Mouse (Mus musculus) midbrain, postnatal 0 days (tissue): ENCODE data around the gene Onecut3. TPM values are rescaled to one million over a fixed set of nuclear protein-coding genes. Genes with fewer than 3 reads are reported as not detected.

Experiments
- ATAC-seq: fragments of 200-750 bp; cut with Nextera tagmentation; 2 replicates; pipeline ENCODE4 v1.8.0; 2017; ENCODE audit warnings: moderate number of reproducible peaks, mild to moderate bottlenecking, moderate TSS enrichment, moderate library complexity; ENCODE audit not compliant: low FRiP score
- DNase-seq: peaks from one replicate; pipeline ENCODE4 v3.0.0-alpha.2; 2015; ENCODE audit warnings: low spot score
- H3K27ac ChIP-seq: fragments of 300-500 bp; sonication (generic); 2 replicates; pipeline ENCODE4 v1.5.1; 2014; ENCODE audit warnings: low read depth, mild to moderate bottlenecking, low read length, mixed read lengths
- H3K27me3 ChIP-seq: fragments of 300-500 bp; sonication (generic); 2 replicates; pipeline ENCODE4 v1.6.1; 2014; ENCODE audit warnings: low read length, control low read depth, mixed read lengths; ENCODE audit not compliant: insufficient read depth
- H3K36me3 ChIP-seq: fragments of 300-500 bp; sonication (generic); 2 replicates; pipeline ENCODE4 v1.6.1; 2014; ENCODE audit warnings: low read length, control low read depth, mixed read lengths; ENCODE audit not compliant: insufficient read depth
- H3K4me1 ChIP-seq: fragments of 300-500 bp; sonication (generic); 2 replicates; pipeline ENCODE4 v1.6.1; 2014; ENCODE audit warnings: mild to moderate bottlenecking, control low read depth, antibody characterized with exemption, low read length, mixed read lengths; ENCODE audit not compliant: insufficient read depth
- H3K4me2 ChIP-seq: fragments of 300-500 bp; sonication (generic); 2 replicates; pipeline ENCODE4 v1.6.1; 2014; ENCODE audit warnings: low read depth, mild to moderate bottlenecking, low read length, mixed read lengths; ENCODE audit not compliant: poor library complexity, severe bottlenecking
- H3K4me3 ChIP-seq: fragments of 300-500 bp; sonication (generic); 2 replicates; pipeline ENCODE4 v1.5.1; 2014; ENCODE audit warnings: low read depth, mild to moderate bottlenecking, low read length, moderate library complexity
- H3K9ac ChIP-seq: fragments of 300-500 bp; sonication (generic); replicated peaks from 2 replicates; pipeline ENCODE4 v1.6.1; 2014; ENCODE audit warnings: mild to moderate bottlenecking, low read length, moderate library complexity, mixed read lengths; ENCODE audit not compliant: poor library complexity, severe bottlenecking
- H3K9me3 ChIP-seq: fragments of 300-500 bp; sonication (generic); 2 replicates; pipeline ENCODE4 v1.6.1; 2016; ENCODE audit warnings: low read length, control low read depth
- CTCF ChIP-seq: IDR thresholded peaks from 2 replicates; pipeline ENCODE4 v1.5.1; 2016; ENCODE audit warnings: antibody characterized with exemption, mild to moderate bottlenecking
- WGBS: fragments of 180-500 bp; shearing (Covaris S2); extraction: QIAGEN DNeasy Blood & Tissue Kit; methylation state at CpG from one replicate; pipeline ENCODE4 v1.1.7; 2014; 5-methylcytosine and 5-hydroxymethylcytosine counted together
- polyA plus RNA-seq: library from polyadenylated mRNA; unstranded; fragments of >200 nt; fragmentation: Nextera tagmentation; extraction: Ambion mirVana; gene quantifications from 2 replicates; pipeline ENCODE4 v1.2.1, GENCODE M21; 2015
- total RNA-seq: library from RNA; depleted of rRNA; stranded (reverse); fragments of >200 nt; gene quantifications from 2 replicates; pipeline ENCODE4 v1.2.3, GENCODE M21; 2014; rRNA removed

Onecut3 gene
- total and polyA plus RNA-seq, 2 experiments from 2014 or later, result 0.89 to 3.1 TPM

DNA sequence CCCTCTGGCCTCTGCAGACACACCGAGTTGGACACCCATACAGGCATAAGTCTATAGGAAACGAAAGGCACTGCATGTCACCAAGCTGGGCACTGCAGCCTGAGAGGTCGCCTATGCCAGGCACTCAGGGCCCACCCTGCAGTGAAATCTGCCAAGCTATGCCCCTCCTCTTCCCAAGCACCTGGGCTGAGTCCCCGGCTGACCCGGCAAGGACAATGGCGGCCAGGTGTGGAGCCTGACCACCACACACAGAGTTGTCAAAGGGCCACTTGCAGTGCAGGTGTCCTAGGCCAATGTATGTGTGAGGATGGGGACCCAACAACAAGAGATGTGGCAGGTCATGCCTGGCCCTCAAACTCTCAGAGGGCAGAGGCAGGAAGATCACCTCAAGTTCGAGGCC, 64.8 kb downstream of the Onecut3 start:
- H3K27ac ChIP-seq, result no peak overlapping the region
- H3K36me3 ChIP-seq, result no peaks in the 10 kb centered on the region
- H3K27me3 ChIP-seq, result no peaks in the 10 kb centered on the region
- H3K9me3 ChIP-seq, result no peaks in the 10 kb centered on the region
- H3K4me3 ChIP-seq, result no peak overlapping the region
- ATAC-seq, result no peak
- H3K9ac ChIP-seq, result no peak overlapping the region
- no peak for TF ChIP-seq CTCF
- peaks cover 8% of the 10 kb centered on the region; the same call in 1 of the 2 replicates for H3K4me1 ChIP-seq
- no peak overlapping the region for H3K4me2 ChIP-seq
- no peak for DNase-seq
- WGBS, result 90% methylated on average over 7 of the region's 7 CpGs

DNA sequence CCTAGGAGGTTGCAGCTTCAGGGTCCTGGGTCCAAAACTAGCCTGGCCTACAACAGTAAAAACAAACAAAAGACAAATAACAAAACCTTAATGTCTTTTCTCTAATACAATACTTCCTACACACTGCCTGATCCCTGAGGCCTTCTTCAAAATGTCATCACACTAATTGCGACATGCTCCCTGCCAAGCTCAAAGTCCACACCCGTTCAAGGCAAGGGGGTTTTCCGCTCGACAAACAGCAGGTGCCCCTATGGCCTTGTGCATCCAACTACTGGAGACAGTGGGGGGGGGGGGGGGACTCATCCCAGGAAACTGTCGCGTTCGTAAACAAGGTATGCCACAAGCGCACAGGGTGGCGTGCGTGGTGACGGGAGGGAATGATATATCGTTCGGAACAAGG, 66.0 kb downstream of the Onecut3 start:
- DNase-seq (no peak), ATAC-seq (no peak)
- no peak for TF ChIP-seq CTCF
- peak overlapping the region; percentile 90 for H3K4me2 ChIP-seq
- H3K4me3 ChIP-seq, result peak overlapping the region; percentile 86
- no peaks in the 10 kb centered on the region for H3K27me3 ChIP-seq
- H3K27ac ChIP-seq, result peak overlapping the region; percentile 94; the same call in 1 of the 2 replicates
- peaks cover 8% of the 10 kb centered on the region; the same call in 1 of the 2 replicates for H3K4me1 ChIP-seq
- 3% methylated on average over 13 of the region's 13 CpGs for WGBS
- H3K9me3 ChIP-seq, result no peaks in the 10 kb centered on the region
- 0 out of 2 replicates have a peak, but pooled peaks cover under 1% of the 10 kb centered on the region for H3K36me3 ChIP-seq
- H3K9ac ChIP-seq, result peak overlapping the region; percentile 92

GRCm38 (mm10) chr10:80561116-80561944, 66.7 kb downstream of the Onecut3 start, which contains the start of gene Rexo1:
Gene Rexo1, minus strand, starts transcription at chr10:80561560.
- Histone ChIP-seq H3K9me3 (no peaks in the 10 kb centered on the region), H3K4me3 (peak within 1 kb of the TSS; percentile 86), H3K4me2 (peak within 1 kb of the TSS; percentile 90), H3K27ac (peak within 1 kb of the TSS; percentile 94), H3K36me3 (0 out of 2 replicates have a peak, but pooled peaks cover 2% of the 10 kb centered on the region), H3K27me3 (no peaks in the 10 kb centered on the region), H3K9ac (peak within 1 kb of the TSS; percentile 92), H3K4me1 (peaks cover 10% of the 10 kb centered on the region)
- DNase-seq, result peak; percentile 97
- under 1% methylated on average over 70 of the region's 72 CpGs for WGBS
- ATAC-seq, result peak; percentile 75
- peak; percentile 87 for TF ChIP-seq CTCF

DNA sequence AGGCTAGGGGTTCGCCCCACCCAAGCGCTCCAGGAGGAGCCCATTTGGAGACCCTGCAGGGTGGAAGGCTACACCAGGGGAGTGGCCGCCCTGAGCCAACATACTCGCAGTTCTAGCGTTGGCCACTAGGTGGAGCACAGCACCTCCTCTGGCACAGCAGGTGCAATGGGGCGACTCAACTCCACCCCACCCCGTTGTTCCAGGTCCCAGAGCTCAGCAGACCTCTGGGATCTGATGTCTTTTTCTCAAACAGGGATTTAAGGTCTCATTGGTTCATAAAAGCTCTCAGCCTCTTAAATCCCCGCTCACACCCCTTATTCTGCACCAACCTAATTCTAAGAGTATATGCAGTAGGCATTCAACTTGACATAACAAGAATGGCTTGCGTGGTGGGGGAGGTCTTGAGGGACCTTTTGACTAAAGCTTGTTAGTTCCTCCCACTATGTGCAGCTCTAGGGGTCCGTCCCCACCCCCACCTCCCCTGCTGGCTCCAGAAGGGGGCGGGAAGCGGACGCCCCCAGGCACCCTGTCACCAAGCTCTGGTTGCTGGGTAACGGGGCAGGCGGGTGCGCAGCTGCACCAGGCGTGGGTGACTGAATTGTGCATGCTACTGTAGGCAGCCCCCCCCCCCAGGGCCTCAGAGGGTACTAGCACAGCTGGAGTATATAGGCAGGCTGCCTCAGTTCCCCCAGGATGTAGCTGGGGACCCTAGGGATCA, 71.9 kb downstream of the Onecut3 start:
- peaks cover 11% of the 10 kb centered on the region for H3K4me1 ChIP-seq
- no peak overlapping the region for H3K4me3 ChIP-seq
- H3K9ac ChIP-seq, result 0 out of 2 replicates have a peak overlapping the region, but pooled peaks have one; percentile 0
- no peaks in the 10 kb centered on the region for H3K9me3 ChIP-seq
- peak overlapping the region; percentile 65 for H3K27ac ChIP-seq
- DNase-seq, result peak; percentile 77
- peaks cover 18% of the 10 kb centered on the region for H3K36me3 ChIP-seq
- 8% methylated on average over 17 of the region's 17 CpGs for WGBS
- H3K4me2 ChIP-seq, result peak overlapping the region; percentile 39
- peak; percentile 96 for TF ChIP-seq CTCF
- ATAC-seq, result peak; percentile 49
- no peaks in the 10 kb centered on the region for H3K27me3 ChIP-seq

Other genes starting within 250 kb of the Onecut3 start
- gene Ndufs7, start 245.7 kb upstream of the Onecut3 start, total RNA-seq, result 193 and 201 TPM in 2 replicates
- gene Ndufs7, start 245.7 kb upstream of the Onecut3 start, polyA plus RNA-seq, result 358 and 388 TPM in 2 replicates
- 12.5 and 14.3 TPM in 2 replicates for gene Gamt, start 233.8 kb upstream of the Onecut3 start, total RNA-seq
- 16.8 and 19.6 TPM in 2 replicates for gene Gamt, start 233.8 kb upstream of the Onecut3 start, polyA plus RNA-seq
- 107 and 109 TPM in 2 replicates for gene Dazap1, start 233.3 kb upstream of the Onecut3 start, total RNA-seq
- 34.2 and 34.5 TPM in 2 replicates for gene Dazap1, start 233.3 kb upstream of the Onecut3 start, polyA plus RNA-seq
- gene Rps15, start 202.4 kb upstream of the Onecut3 start, total RNA-seq, result 971 and 1,162 TPM in 2 replicates
- 633 and 645 TPM in 2 replicates for gene Rps15, start 202.4 kb upstream of the Onecut3 start, polyA plus RNA-seq
- 370 and 395 TPM in 2 replicates for gene Apc2, start 198.9 kb upstream of the Onecut3 start, total RNA-seq
- 95.3 and 110 TPM in 2 replicates for gene Apc2, start 198.9 kb upstream of the Onecut3 start, polyA plus RNA-seq
- gene 2310011J03Rik, start 174.3 kb upstream of the Onecut3 start, total RNA-seq, result 15.6 and 23.1 TPM in 2 replicates
- gene 2310011J03Rik, start 174.3 kb upstream of the Onecut3 start, polyA plus RNA-seq, result 26.5 and 29.6 TPM in 2 replicates
- gene Pcsk4, start 165.3 kb upstream of the Onecut3 start, total RNA-seq, result 5.2 and 7.5 TPM in 2 replicates
- 12.6 and 14.6 TPM in 2 replicates for gene Pcsk4, start 165.3 kb upstream of the Onecut3 start, polyA plus RNA-seq
- gene Reep6, start 164.9 kb upstream of the Onecut3 start, total RNA-seq, result 3.8 and 5.3 TPM in 2 replicates
- 7.0 and 7.8 TPM in 2 replicates for gene Reep6, start 164.9 kb upstream of the Onecut3 start, polyA plus RNA-seq
- gene Adamtsl5, start 146.4 kb upstream of the Onecut3 start, total RNA-seq, result 0.71 and 0.77 TPM in 2 replicates
- 0.62 and 0.71 TPM in 2 replicates for gene Adamtsl5, start 146.4 kb upstream of the Onecut3 start, polyA plus RNA-seq
- gene Plk5, start 138.4 kb upstream of the Onecut3 start, total RNA-seq, result 17.5 and 23.1 TPM in 2 replicates
- 12.5 and 12.8 TPM in 2 replicates for gene Plk5, start 138.4 kb upstream of the Onecut3 start, polyA plus RNA-seq
- gene Mex3d, start 107.2 kb upstream of the Onecut3 start, total RNA-seq, result 118 and 147 TPM in 2 replicates
- gene Mex3d, start 107.2 kb upstream of the Onecut3 start, polyA plus RNA-seq, result 12.5 and 13.9 TPM in 2 replicates
- gene Mbd3, start 95.3 kb upstream of the Onecut3 start, total RNA-seq, result 30.4 and 47.0 TPM in 2 replicates
- gene Mbd3, start 95.3 kb upstream of the Onecut3 start, polyA plus RNA-seq, result 154 and 157 TPM in 2 replicates
- 295 and 379 TPM in 2 replicates for gene Uqcr11, start 88.0 kb upstream of the Onecut3 start, total RNA-seq
- 638 and 795 TPM in 2 replicates for gene Uqcr11, start 88.0 kb upstream of the Onecut3 start, polyA plus RNA-seq
- 69.6 and 91.1 TPM in 2 replicates for gene Tcf3, start 61.2 kb upstream of the Onecut3 start, total RNA-seq
- 24.8 and 25.1 TPM in 2 replicates for gene Tcf3, start 61.2 kb upstream of the Onecut3 start, polyA plus RNA-seq
- 0.71 and 0.93 TPM in 2 replicates for gene Atp8b3, start 44.3 kb downstream of the Onecut3 start, total RNA-seq
- 0.90 and 1.1 TPM in 2 replicates for gene Atp8b3, start 44.3 kb downstream of the Onecut3 start, polyA plus RNA-seq
- 34.2 and 52.6 TPM in 2 replicates for gene Rexo1, start 66.7 kb downstream of the Onecut3 start, total RNA-seq
- 26.1 and 29.8 TPM in 2 replicates for gene Rexo1, start 66.7 kb downstream of the Onecut3 start, polyA plus RNA-seq
- gene Klf16, start 82.5 kb downstream of the Onecut3 start, total RNA-seq, result 13.7 and 18.1 TPM in 2 replicates
- 7.7 and 8.3 TPM in 2 replicates for gene Klf16, start 82.5 kb downstream of the Onecut3 start, polyA plus RNA-seq
- gene Abhd17a, start 95.5 kb downstream of the Onecut3 start, total RNA-seq, result 264 and 275 TPM in 2 replicates
- gene Abhd17a, start 95.5 kb downstream of the Onecut3 start, polyA plus RNA-seq, result 152 and 157 TPM in 2 replicates
- 27.8 and 32.4 TPM in 2 replicates for gene Scamp4, start 108.0 kb downstream of the Onecut3 start, total RNA-seq
- 73.1 and 76.9 TPM in 2 replicates for gene Scamp4, start 108.0 kb downstream of the Onecut3 start, polyA plus RNA-seq
- gene Adat3, start 108.0 kb downstream of the Onecut3 start, total RNA-seq, result 4.0 and 6.2 TPM in 2 replicates
- 4.6 and 4.9 TPM in 2 replicates for gene Adat3, start 108.0 kb downstream of the Onecut3 start, polyA plus RNA-seq
- gene Gm49322, start 111.2 kb downstream of the Onecut3 start, total RNA-seq, result 2.0 and 2.7 TPM in 2 replicates
- 1.7 and 1.8 TPM in 2 replicates for gene Gm49322, start 111.2 kb downstream of the Onecut3 start, polyA plus RNA-seq
- gene Csnk1g2, start 128.0 kb downstream of the Onecut3 start, total RNA-seq, result 124 and 146 TPM in 2 replicates
- gene Csnk1g2, start 128.0 kb downstream of the Onecut3 start, polyA plus RNA-seq, result 90.5 and 93.3 TPM in 2 replicates
- 168 and 215 TPM in 2 replicates for gene Btbd2, start 162.2 kb downstream of the Onecut3 start, total RNA-seq
- gene Btbd2, start 162.2 kb downstream of the Onecut3 start, polyA plus RNA-seq, result 71.6 and 80.4 TPM in 2 replicates
- gene Mknk2, start 183.3 kb downstream of the Onecut3 start, total RNA-seq, result 74.6 and 74.7 TPM in 2 replicates
- 35.3 and 36.0 TPM in 2 replicates for gene Mknk2, start 183.3 kb downstream of the Onecut3 start, polyA plus RNA-seq
- gene Mob3a, start 207.1 kb downstream of the Onecut3 start, total RNA-seq, result 66.6 and 75.1 TPM in 2 replicates
- 44.9 and 48.5 TPM in 2 replicates for gene Mob3a, start 207.1 kb downstream of the Onecut3 start, polyA plus RNA-seq
- gene Izumo4, start 207.3 kb downstream of the Onecut3 start, total RNA-seq, result 26.3 and 48.0 TPM in 2 replicates
- 44.0 and 47.4 TPM in 2 replicates for gene Izumo4, start 207.3 kb downstream of the Onecut3 start, polyA plus RNA-seq
- 182 and 183 TPM in 2 replicates for gene Ap3d1, start 247.4 kb downstream of the Onecut3 start, total RNA-seq
- gene Ap3d1, start 247.4 kb downstream of the Onecut3 start, polyA plus RNA-seq, result 95.4 and 105 TPM in 2 replicates